Mouse (Mus musculus) megakaryocyte, embryonic 14.5 days (primary cell): ENCODE data around the gene Slc12a8.

Source experiments
- FLI1 ChIP-seq: IDR thresholded peaks from 2 replicates; pipeline ENCODE4 v1.6.1; 2012; ENCODE audit warnings: low read length, inconsistent platforms, mixed read lengths
- GATA1 ChIP-seq: IDR thresholded peaks from 3 replicates; pipeline ENCODE4 v1.6.1; 2012; ENCODE audit warnings: mixed read lengths, low read length, inconsistent platforms, borderline replicate concordance

GRCm38 (mm10) chr16:33481148-33481547, 36.0 kb upstream of the Slc12a8 start:
- TF ChIP-seq GATA1 (no peak), FLI1 (no peak)
